7 mouse cellular contexts compared by ENCODE assay signal in the genomic region with DNA sequence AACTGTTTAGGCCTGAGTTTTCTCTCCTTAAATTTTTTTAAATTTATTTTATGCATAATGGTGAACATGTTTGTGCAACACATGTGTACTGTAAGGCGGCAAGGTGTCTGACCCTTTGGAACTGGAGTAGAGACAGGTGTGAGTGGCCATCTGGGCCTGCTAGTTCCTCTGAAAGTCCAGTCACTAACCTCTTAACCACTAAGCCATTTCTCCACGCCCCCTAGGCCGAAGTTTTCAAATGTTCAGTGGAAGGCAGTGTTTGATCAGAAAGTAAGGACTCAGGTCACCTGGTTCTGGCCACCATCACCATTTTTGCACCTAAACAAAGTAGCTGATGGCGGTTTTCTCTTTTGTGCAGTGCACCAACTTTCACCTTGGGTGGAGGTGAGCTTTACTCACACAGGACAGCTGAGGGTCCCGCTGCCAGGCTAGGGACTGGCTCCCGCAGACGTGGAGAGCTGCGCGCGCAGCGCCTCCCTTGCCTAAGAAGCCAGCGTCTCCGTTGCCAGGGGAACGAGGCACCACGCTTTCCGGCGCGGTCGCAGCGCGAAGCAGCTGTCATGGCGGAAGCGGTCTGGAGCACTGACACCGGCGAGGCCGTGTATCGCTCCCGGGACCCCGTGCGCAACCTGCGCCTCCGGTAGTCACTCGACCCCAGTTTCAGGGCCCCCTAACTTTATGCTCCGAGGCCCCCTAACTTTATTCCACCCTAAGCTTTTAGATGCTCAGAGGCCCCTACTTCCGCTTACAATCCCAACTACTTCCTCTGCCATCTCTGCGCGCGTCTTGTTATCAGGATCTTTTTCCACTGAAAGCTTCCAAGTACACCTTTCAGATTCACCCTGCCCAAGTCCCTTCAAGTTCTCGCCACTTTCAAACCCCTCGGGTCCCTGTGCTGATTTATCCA. TPM values are rescaled to one million over a fixed set of nuclear protein-coding genes. Genes with fewer than 3 reads are reported as not detected.
DNase-seq lines count a peak whose midpoint lies in the region; ATAC-seq and TF ChIP-seq lines count a peak whose summit lies in the region.

A gene (plus strand): TSS at position 526 of the 907 bp plus-strand sequence.

- no peaks in the 10 kb centered on the region for H3K27me3 ChIP-seq in embryonic facial prominence, embryonic 12.5 days
- no peaks in the 10 kb centered on the region for H3K27me3 ChIP-seq in kidney, adult 2 months (replicated peaks; ENCODE audit: control insufficient read depth, insufficient read depth, low read length)
- H3K27me3 ChIP-seq in limb, embryonic 12.5 days = no peaks in the 10 kb centered on the region
- H3K27me3 ChIP-seq in midbrain, embryonic 15.5 days (replicated peaks) = no peaks in the 10 kb centered on the region
- no peaks in the 10 kb centered on the region for H3K27me3 ChIP-seq in spleen, adult 2 months (ENCODE audit: control insufficient read depth, insufficient read depth, low read length)

- no peaks in the 10 kb centered on the region for H3K9me3 ChIP-seq in embryonic facial prominence, embryonic 12.5 days
- no peaks in the 10 kb centered on the region for H3K9me3 ChIP-seq in limb, embryonic 12.5 days
- no peaks in the 10 kb centered on the region for H3K9me3 ChIP-seq in midbrain, embryonic 15.5 days

- WGBS in embryonic facial prominence, embryonic 12.5 days = 5% methylated on average over 40 of the region's 40 CpGs
- WGBS in kidney, adult 2 months = 3% methylated on average over 40 of the region's 40 CpGs
- 6% methylated on average over 40 of the region's 40 CpGs for WGBS in limb, embryonic 12.5 days
- 3% methylated on average over 40 of the region's 40 CpGs for WGBS in midbrain, embryonic 15.5 days
- WGBS in spleen, adult 2 months = 3% methylated on average over 40 of the region's 40 CpGs

- H3K4me3 ChIP-seq in embryonic facial prominence, embryonic 12.5 days = peak within 1 kb of the TSS; percentile 59
- H3K4me3 ChIP-seq in kidney, adult 2 months (ENCODE audit: insufficient read depth, low read depth, low read length) = peak within 1 kb of the TSS; percentile 76
- peak within 1 kb of the TSS; percentile 62 for H3K4me3 ChIP-seq in limb, embryonic 12.5 days (replicated peaks)
- peak within 1 kb of the TSS; percentile 63 for H3K4me3 ChIP-seq in midbrain, embryonic 15.5 days
- peak within 1 kb of the TSS; percentile 70 for H3K4me3 ChIP-seq in spleen, adult 2 months (ENCODE audit: extremely low read depth, insufficient read depth, insufficient read length)

- peaks cover 13% of the 10 kb centered on the region; the same call in 1 of the 2 replicates for H3K36me3 ChIP-seq in embryonic facial prominence, embryonic 12.5 days
- no peaks in the 10 kb centered on the region for H3K36me3 ChIP-seq in kidney, adult 2 months (ENCODE audit: control insufficient read depth, insufficient read depth, low read length)
- H3K36me3 ChIP-seq in limb, embryonic 12.5 days = peaks cover 24% of the 10 kb centered on the region
- H3K36me3 ChIP-seq in midbrain, embryonic 15.5 days (replicated peaks) = 0 out of 2 replicates have a peak, but pooled peaks cover 4% of the 10 kb centered on the region
- H3K36me3 ChIP-seq in spleen, adult 2 months (ENCODE audit: control insufficient read depth, insufficient read depth, low read length) = peaks cover 5% of the 10 kb centered on the region

- peak within 1 kb of the TSS; percentile 70 for H3K4me2 ChIP-seq in embryonic facial prominence, embryonic 12.5 days (replicated peaks)
- H3K4me2 ChIP-seq in limb, embryonic 12.5 days = peak within 1 kb of the TSS; percentile 79
- peak within 1 kb of the TSS; percentile 64 for H3K4me2 ChIP-seq in midbrain, embryonic 15.5 days

- no peak for TF ChIP-seq CTCF in kidney, adult 2 months (conservative IDR thresholded peaks at IDR 0.05; ENCODE audit: insufficient read depth, insufficient read length, low read depth, low read length)
- no peak for TF ChIP-seq CTCF in spleen, adult 2 months (IDR thresholded peaks at IDR 0.05; ENCODE audit: extremely low read depth, insufficient read depth, insufficient read length, insufficient replicate concordance)

- ATAC-seq in embryonic facial prominence, embryonic 12.5 days (ENCODE audit: insufficient number of reproducible peaks, insufficient read depth, low FRiP score, low TSS enrichment) = peak; percentile 85
- peak; percentile 89 for ATAC-seq in limb, embryonic 12.5 days (ENCODE audit: insufficient number of reproducible peaks, insufficient read depth, low FRiP score, low TSS enrichment, low read depth)
- peak; percentile 95 for ATAC-seq in midbrain, embryonic 15.5 days (replicated peaks)

- peak within 1 kb of the TSS; percentile 52 for H3K9ac ChIP-seq in embryonic facial prominence, embryonic 12.5 days
- peak within 1 kb of the TSS; percentile 57 for H3K9ac ChIP-seq in limb, embryonic 12.5 days (replicated peaks)
- peak within 1 kb of the TSS; percentile 52 for H3K9ac ChIP-seq in midbrain, embryonic 15.5 days

- peaks cover 5% of the 10 kb centered on the region; the same call in 1 of the 2 replicates for H3K4me1 ChIP-seq in embryonic facial prominence, embryonic 12.5 days
- peaks cover 8% of the 10 kb centered on the region; the same call in 1 of the 2 replicates for H3K4me1 ChIP-seq in kidney, adult 2 months (ENCODE audit: control insufficient read depth, insufficient read depth, low read length)
- H3K4me1 ChIP-seq in limb, embryonic 12.5 days (replicated peaks) = peaks cover 8% of the 10 kb centered on the region; the same call in 1 of the 2 replicates
- H3K4me1 ChIP-seq in midbrain, embryonic 15.5 days = peaks cover 9% of the 10 kb centered on the region
- peaks cover 6% of the 10 kb centered on the region; the same call in 1 of the 2 replicates for H3K4me1 ChIP-seq in spleen, adult 2 months (ENCODE audit: control insufficient read depth, insufficient read depth, insufficient read length)

- peak; percentile 90 for DNase-seq in adrenal gland, postnatal 25 days
- DNase-seq in heart, adult 18-20 months = peak; percentile 91 to 92
- DNase-seq in kidney, adult 2 months = peak; percentile 94
- DNase-seq in spleen, adult 2 months (ENCODE audit: low read depth in 1 of 2, low spot score in 2 of 2) = peak; percentile 79 to 90

- H3K27ac ChIP-seq in embryonic facial prominence, embryonic 12.5 days = peak within 1 kb of the TSS; percentile 47
- H3K27ac ChIP-seq in kidney, adult 2 months (ENCODE audit: insufficient read depth, low read depth, low read length) = 0 out of 2 replicates have a peak within 1 kb of the TSS, but pooled peaks have one; percentile 10
- H3K27ac ChIP-seq in limb, embryonic 12.5 days = peak within 1 kb of the TSS; percentile 2; the same call in 1 of the 2 replicates
- H3K27ac ChIP-seq in midbrain, embryonic 15.5 days = peak within 1 kb of the TSS; percentile 81
- peak within 1 kb of the TSS; percentile 54; the same call in 1 of the 2 replicates for H3K27ac ChIP-seq in spleen, adult 2 months (ENCODE audit: insufficient read depth, low read length)

- peak; percentile 78 for TF ChIP-seq POLR2A in kidney, adult 2 months (IDR thresholded peaks at IDR 0.05; ENCODE audit: low read depth, low read length)
- TF ChIP-seq POLR2A in spleen, adult 2 months (IDR thresholded peaks at IDR 0.05; ENCODE audit: low read depth, low read length) = peak; percentile 44; the same call in 1 of the 2 replicates

RNA-seq across cellular contexts. Expression of the gene that starts here (rescaled TPM):
- total RNA-seq in adrenal gland, postnatal 25 days (2021) = 12.1 and 15.6 TPM in 2 replicates
- polyA plus RNA-seq in embryonic facial prominence, embryonic 12.5 days (2016; fragmentation: Nextera tagmentation; extraction: Ambion mirVana) = 19.8 and 20.6 TPM in 2 replicates
- total RNA-seq in heart, adult 18-20 months (2021) = 1 to 10 TPM; 2.2 to 3.8 TPM
- 9.6 and 11.3 TPM in 2 replicates for polyA plus RNA-seq in kidney, adult 2 months (2012; rRNA removed)
- 19.2 and 21.0 TPM in 2 replicates for polyA plus RNA-seq in limb, embryonic 12.5 days (2016; fragmentation: Nextera tagmentation; extraction: Ambion mirVana)
- 12.1 and 12.8 TPM in 2 replicates for polyA plus RNA-seq in midbrain, embryonic 15.5 days (2015; fragmentation: Nextera tagmentation; extraction: Ambion mirVana)
- polyA plus RNA-seq in spleen, adult 2 months (2012; rRNA removed) = 12.6 and 13.3 TPM in 2 replicates

Comparison
In these comparisons a context has a peak if more than half of its experiments do, and no peak if none do; other contexts are left out.
1. Peak in every context shown above with its lines: DNase-seq, ATAC-seq, H3K4me3 ChIP-seq and H3K27ac ChIP-seq.
2. H3K27ac ChIP-seq: peak in every context shown above with its lines; median percentile 81 in midbrain, embryonic 15.5 days; 54 in spleen, adult 2 months; 47 in embryonic facial prominence, embryonic 12.5 days; 10 in kidney, adult 2 months; 2 in limb, embryonic 12.5 days.